Mouse (Mus musculus): ENCODE results near the gene Tmem45a.

DNA sequence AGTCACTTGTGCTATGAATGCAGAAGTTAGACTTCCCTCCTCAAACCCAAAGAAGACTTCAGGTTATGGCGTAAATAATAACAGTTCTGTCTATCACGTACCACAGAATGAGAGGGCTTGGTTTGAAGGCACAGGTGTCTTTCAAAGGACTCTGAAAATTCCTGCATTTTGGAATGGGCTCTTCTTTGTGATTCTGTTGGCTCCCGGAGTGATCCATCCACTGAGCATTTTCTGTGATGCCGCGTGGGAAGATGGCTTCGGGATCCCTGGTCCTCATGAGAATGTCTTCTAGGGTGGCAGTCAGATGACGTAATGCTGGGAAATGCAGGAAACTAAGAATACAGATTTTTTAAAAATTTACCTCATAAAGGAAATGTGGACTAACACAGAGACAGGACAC lies 31.3 kb upstream of the Tmem45a start:
- no peak for TF ChIP-seq CTCF (IDR thresholded peaks at IDR 0.05)
- no peak for TF ChIP-seq EP300 (IDR thresholded peaks at IDR 0.05)

Data from lung, postnatal 0 days (tissue).